Mouse (Mus musculus): Measurements from ENCODE around the gene Eid2. TPM values are rescaled to one million over a fixed set of nuclear protein-coding genes. Genes with fewer than 3 reads are reported as not detected.
A peak's percentile ranks its signal among the peaks of the same experiment; 100 is the strongest.
"Not testable (repeated sequence)": the region's sequence is repeated elsewhere in the genome, so short reads cannot be mapped to it uniquely, and the experiment has no call there.

Gene Eid2
- polyA plus RNA-seq (2012; rRNA removed) = 56.5 and 57.0 TPM in 2 replicates

- peak; percentile 84 to 95 for DNase-seq (ENCODE audit: extremely low spot score in 1 of 2, low spot score in 1 of 2)
These were observed at the start of gene Eid2 for GRCm38 (mm10) chr7:28267129-28268041. Eid2 (plus strand) TSS chr7:28267881.

GRCm38 (mm10) chr7:28218951-28219740 is 48.5 kb upstream of the Eid2 start:
- DNase-seq (ENCODE audit: extremely low spot score in 1 of 2, low spot score in 1 of 2) = peak; percentile 24 to 75

- DNase-seq (ENCODE audit: extremely low spot score in 1 of 2, low spot score in 1 of 2) = not testable (repeated sequence)
These were observed 40.8 kb upstream of the Eid2 start for GRCm38 (mm10) chr7:28226836-28227235.

GRCm38 (mm10) chr7:28227421-28227820 is 40.3 kb upstream of the Eid2 start:
- not testable (repeated sequence) for DNase-seq (ENCODE audit: extremely low spot score in 1 of 2, low spot score in 1 of 2)

GRCm38 (mm10) chr7:28243943-28244342 is 23.7 kb upstream of the Eid2 start:
- not testable (repeated sequence) for DNase-seq (ENCODE audit: extremely low spot score in 1 of 2, low spot score in 1 of 2)

DNA sequence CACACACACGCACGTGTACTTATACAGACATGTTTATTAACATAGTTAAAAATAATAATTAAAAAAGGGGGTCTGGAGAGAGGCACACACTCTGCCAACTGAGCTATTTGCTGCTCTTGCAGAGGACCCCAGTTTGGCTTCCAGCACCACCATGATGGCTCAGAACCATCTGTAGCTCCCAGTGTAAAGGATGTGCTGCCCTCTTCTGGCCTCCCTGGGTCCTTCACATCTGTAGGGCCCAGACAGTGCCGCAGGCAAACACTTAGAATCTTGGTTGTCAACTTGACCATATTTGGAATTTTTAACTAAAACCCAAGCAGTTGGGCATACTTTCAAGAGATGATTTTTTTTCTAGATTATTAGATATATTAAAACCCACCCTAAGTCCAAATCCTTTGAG is 18.7 kb upstream of the Eid2 start:
- DNase-seq (ENCODE audit: extremely low spot score in 1 of 2, low spot score in 1 of 2) = no peak

GRCm38 (mm10) chr7:28251976-28252375 is 15.7 kb upstream of the Eid2 start:
- no peak for DNase-seq (ENCODE audit: extremely low spot score in 1 of 2, low spot score in 1 of 2)

GRCm38 (mm10) chr7:28254591-28254990 is 13.1 kb upstream of the Eid2 start:
- DNase-seq (ENCODE audit: extremely low spot score in 1 of 2, low spot score in 1 of 2) = no peak

DNA sequence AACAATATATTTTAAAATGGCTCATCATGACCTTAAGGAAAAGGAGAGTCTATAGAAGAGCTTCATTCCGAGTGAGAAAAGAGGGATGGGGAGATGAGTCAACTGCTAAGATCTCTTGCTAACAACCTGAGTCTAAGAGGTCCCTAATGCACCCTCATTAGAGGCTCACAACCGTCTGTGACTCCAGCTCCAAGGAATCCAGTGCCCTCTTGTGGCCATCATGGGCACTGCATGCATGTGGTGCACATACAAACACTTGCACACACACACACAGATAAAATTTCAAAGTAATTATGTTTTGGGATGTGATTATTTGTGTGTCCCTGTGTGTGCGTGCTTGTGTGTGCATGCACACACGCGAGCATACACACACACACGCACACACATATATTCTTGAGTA is 12.2 kb upstream of the Eid2 start:
- DNase-seq (ENCODE audit: extremely low spot score in 1 of 2, low spot score in 1 of 2) = no peak

DNA sequence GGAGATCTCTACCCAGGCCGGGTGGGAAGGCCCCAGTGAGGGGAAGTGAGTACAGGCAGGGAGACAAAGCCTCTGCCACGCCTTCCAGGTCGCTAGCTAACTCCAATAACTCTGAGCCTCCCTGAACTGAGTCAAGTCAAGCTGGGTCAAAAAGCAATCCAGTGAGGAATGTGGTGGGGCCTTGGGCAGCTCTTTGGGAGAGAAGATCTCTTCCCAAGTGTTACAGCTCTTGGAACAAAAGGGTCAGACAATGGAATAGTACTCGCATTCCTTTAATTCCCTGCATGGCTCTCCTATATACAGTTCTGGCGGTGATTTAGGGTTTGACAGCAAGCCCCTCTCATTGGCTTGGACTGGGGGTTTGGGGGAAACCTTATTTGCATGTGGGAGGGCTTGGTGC is 4.8 kb upstream of the Eid2 start:
- no peak for DNase-seq (ENCODE audit: extremely low spot score in 1 of 2, low spot score in 1 of 2)

GRCm38 (mm10) chr7:28263786-28264185 is 3.9 kb upstream of the Eid2 start:
- peak in 1 of 2 experiments; percentile 36 for DNase-seq (ENCODE audit: extremely low spot score in 1 of 2, low spot score in 1 of 2)

DNA sequence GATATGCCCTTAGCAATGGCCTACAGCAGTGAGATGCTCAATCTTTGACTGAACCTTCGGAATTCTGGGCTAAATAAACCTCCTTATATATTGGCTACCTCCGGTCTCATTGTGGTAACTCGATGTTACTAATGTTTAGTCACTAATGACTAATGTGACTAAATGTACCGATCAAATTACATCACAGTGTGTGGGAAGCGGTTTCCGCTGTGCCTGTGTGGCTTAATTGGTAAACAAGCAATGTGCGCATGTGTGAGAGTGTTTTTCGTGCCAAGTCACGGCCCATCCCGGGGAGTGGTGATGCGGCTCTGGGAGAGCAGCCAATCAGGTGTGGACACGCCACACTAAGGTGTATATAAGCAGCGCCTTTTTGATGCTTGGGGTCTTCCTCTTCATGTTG is 2.3 kb upstream of the Eid2 start:
- no peak for DNase-seq (ENCODE audit: extremely low spot score in 1 of 2, low spot score in 1 of 2)

- peak in 1 of 2 experiments; percentile 60 for DNase-seq (ENCODE audit: extremely low spot score in 1 of 2, low spot score in 1 of 2)
These were observed 406 bp downstream of the Eid2 start for GRCm38 (mm10) chr7:28268042-28268531.

DNA sequence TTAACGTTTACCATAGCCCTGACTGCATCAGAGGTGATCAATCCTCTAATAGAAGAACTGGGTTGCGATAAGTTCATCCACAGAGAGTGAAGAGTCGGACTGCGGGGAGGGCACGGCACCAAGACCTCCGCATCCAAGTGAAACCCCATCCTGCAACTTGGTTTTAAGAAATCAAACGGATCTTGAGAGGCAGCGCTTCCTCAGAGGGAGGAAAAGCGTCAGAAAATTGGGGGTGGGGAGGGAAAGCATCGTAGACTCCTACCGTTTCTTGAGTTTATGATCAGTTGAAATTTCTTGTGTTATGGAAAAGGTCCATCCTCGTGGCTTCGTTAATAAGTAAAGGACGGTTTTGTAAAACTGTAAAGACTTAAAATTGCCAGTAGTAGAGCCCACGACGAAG is 895 bp downstream of the Eid2 start:
- DNase-seq (ENCODE audit: extremely low spot score in 1 of 2, low spot score in 1 of 2) = no peak

DNA sequence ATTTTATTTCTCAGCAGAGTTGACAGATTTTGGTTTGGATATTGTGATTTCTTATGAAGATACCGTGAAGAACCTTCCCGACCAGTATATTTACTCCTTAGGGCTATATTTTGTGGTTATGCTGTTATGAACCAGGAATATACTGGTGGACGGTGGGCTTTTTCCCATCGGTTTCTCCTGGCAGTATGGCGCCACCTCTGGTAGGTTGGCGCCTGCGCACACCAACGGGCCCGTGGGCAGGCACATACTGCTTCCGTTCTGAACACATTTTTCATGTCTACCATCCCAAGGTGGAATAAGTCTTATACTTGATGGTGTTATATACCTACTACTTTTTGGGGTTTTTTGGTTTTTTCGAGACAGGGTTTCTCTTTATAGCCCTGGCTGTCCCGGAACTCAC is 1.7 kb downstream of the Eid2 start:
- no peak for DNase-seq (ENCODE audit: extremely low spot score in 1 of 2, low spot score in 1 of 2)

DNA sequence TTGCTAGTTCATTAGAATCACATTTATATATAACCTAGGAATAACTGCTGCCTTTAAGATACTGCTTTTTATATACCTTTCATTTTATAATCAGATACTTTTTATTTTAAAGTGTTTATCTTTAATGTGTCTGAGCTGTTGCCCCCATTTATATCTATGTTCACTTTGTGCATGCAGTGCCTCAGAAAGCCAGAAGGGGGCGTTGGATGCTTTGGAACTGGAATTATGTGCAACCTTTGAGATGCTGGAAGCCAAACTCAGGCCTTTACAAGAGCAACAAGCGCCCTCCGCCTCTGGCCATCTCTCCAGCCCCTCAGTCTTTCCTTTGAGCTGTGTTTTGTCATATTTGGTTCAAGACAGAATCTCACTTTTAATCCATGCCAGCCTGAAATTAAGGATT is 4.1 kb downstream of the Eid2 start:
- no peak for DNase-seq (ENCODE audit: extremely low spot score in 1 of 2, low spot score in 1 of 2)

GRCm38 (mm10) chr7:28277237-28277614 is 9.5 kb downstream of the Eid2 start:
- no peak for DNase-seq (ENCODE audit: extremely low spot score in 1 of 2, low spot score in 1 of 2)

GRCm38 (mm10) chr7:28277615-28278278 is 10.1 kb downstream of the Eid2 start, which contains the start of gene Eid2b:
Eid2b (plus strand) TSS chr7:28277739.
- DNase-seq (ENCODE audit: extremely low spot score in 1 of 2, low spot score in 1 of 2) = peak; percentile 84 to 99

DNA sequence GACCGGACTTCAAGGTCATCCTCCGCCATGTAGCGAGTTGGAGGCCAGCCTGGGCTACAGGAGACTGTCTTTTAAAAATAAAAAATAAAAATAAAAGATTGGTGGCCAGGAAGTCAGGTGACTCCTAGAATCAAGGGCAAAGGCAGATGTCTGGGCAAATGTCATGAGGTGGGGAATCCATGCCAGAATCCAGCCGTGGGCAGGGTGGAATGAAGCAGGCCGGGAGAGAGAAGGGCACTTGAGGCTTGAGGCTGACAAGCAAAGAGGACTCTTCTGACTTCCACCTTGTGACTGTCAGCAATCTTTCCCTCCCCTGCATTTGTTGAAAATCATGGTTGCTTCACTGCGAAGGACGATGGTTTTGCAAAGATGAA is 10.6 kb downstream of the Eid2 start:
- DNase-seq (ENCODE audit: extremely low spot score in 1 of 2, low spot score in 1 of 2) = no peak

- no peak for DNase-seq (ENCODE audit: extremely low spot score in 1 of 2, low spot score in 1 of 2)
These were observed 12.9 kb downstream of the Eid2 start for GRCm38 (mm10) chr7:28280630-28281029.

GRCm38 (mm10) chr7:28290165-28290564 is 22.5 kb downstream of the Eid2 start:
- no peak for DNase-seq (ENCODE audit: extremely low spot score in 1 of 2, low spot score in 1 of 2)

All from frontal cortex, adult 2 months (tissue).